Mouse (Mus musculus) limb, embryonic 15.5 days (tissue): ENCODE data around the gene Rbm8a. TPM values are rescaled to one million over a fixed set of nuclear protein-coding genes. Genes with fewer than 3 reads are reported as not detected.

ENCODE experiments used
- ATAC-seq: fragments of 200-750 bp; cut with Nextera tagmentation; 2 replicates; pipeline ENCODE4 v1.8.0; 2017; ENCODE audit warnings: low read depth, moderate TSS enrichment; ENCODE audit not compliant: insufficient number of reproducible peaks, low FRiP score, low TSS enrichment
- H3K27ac ChIP-seq: fragments of 300-500 bp; sonication (generic); 2 replicates; pipeline ENCODE4 v1.5.1; 2015; ENCODE audit warnings: moderate library complexity, mild to moderate bottlenecking, inconsistent platforms
- H3K27me3 ChIP-seq: fragments of 300-500 bp; sonication (generic); 2 replicates; pipeline ENCODE4 v1.6.1; 2015; ENCODE audit warnings: inconsistent platforms
- H3K36me3 ChIP-seq: fragments of 300-500 bp; sonication (generic); 2 replicates; pipeline ENCODE4 v1.6.1; 2015; ENCODE audit warnings: inconsistent platforms
- H3K4me1 ChIP-seq: fragments of 300-500 bp; sonication (generic); 2 replicates; pipeline ENCODE4 v1.6.1; 2015; ENCODE audit warnings: inconsistent platforms
- H3K4me2 ChIP-seq: fragments of 300-500 bp; sonication (generic); 2 replicates; pipeline ENCODE4 v1.6.1; 2015; ENCODE audit warnings: mild to moderate bottlenecking, inconsistent platforms
- H3K4me3 ChIP-seq: fragments of 300-500 bp; sonication (generic); 2 replicates; pipeline ENCODE4 v1.5.1; 2015; ENCODE audit warnings: mild to moderate bottlenecking, inconsistent platforms
- H3K9ac ChIP-seq: fragments of 300-500 bp; sonication (generic); 2 replicates; pipeline ENCODE4 v1.6.1; 2015; ENCODE audit warnings: inconsistent platforms
- H3K9me3 ChIP-seq: fragments of 300-500 bp; sonication (generic); 2 replicates; pipeline ENCODE4 v1.6.1; 2016; ENCODE audit warnings: inconsistent platforms
- WGBS: fragments of 180-500 bp; shearing (Covaris S2); methylation state at CpG from one replicate; pipeline ENCODE4 v1.1.7; 2015; 5-methylcytosine and 5-hydroxymethylcytosine counted together
- polyA plus RNA-seq: library from polyadenylated mRNA; unstranded; fragments of >200 nt; fragmentation: Nextera tagmentation; extraction: Ambion mirVana; gene quantifications from 2 replicates; pipeline ENCODE4 v1.2.1, GENCODE M21; 2015

The Rbm8a gene
- 102 and 120 TPM in 2 replicates for polyA plus RNA-seq

GRCm38 (mm10) chr3:96629729-96630600, at the start of gene Rbm8a:
Gene Rbm8a (plus strand): TSS chr3:96629933.
- peaks cover 35% of the 10 kb centered on the region for H3K36me3 ChIP-seq
- ATAC-seq: peak; percentile 93
- H3K4me1 ChIP-seq: peaks cover 20% of the 10 kb centered on the region
- H3K9me3 ChIP-seq: no peaks in the 10 kb centered on the region
- H3K27me3 ChIP-seq: no peaks in the 10 kb centered on the region
- peak within 1 kb of the TSS; percentile 81 for H3K27ac ChIP-seq
- H3K4me3 ChIP-seq: peak within 1 kb of the TSS; percentile 57
- H3K9ac ChIP-seq: peak within 1 kb of the TSS; percentile 65
- under 1% methylated on average over 48 of the region's 48 CpGs for WGBS
- peak within 1 kb of the TSS; percentile 69 for H3K4me2 ChIP-seq

- Histone ChIP-seq H3K9ac (no peak overlapping the region), H3K4me1 (peaks cover 26% of the 10 kb centered on the region), H3K36me3 (0 out of 2 replicates have a peak, but pooled peaks cover 6% of the 10 kb centered on the region), H3K4me2 (no peak overlapping the region), H3K27ac (no peak overlapping the region), H3K27me3 (no peaks in the 10 kb centered on the region), H3K9me3 (no peaks in the 10 kb centered on the region), H3K4me3 (no peak overlapping the region)
- WGBS: 56% methylated on average over 6 of the region's 6 CpGs
- ATAC-seq: no peak
Measured at GRCm38 (mm10) chr3:96581141-96581540, 48.6 kb upstream of the Rbm8a start.

GRCm38 (mm10) chr3:96581771-96582515, 47.8 kb upstream of the Rbm8a start:
- WGBS: 84% methylated on average over 16 of the region's 16 CpGs
- no peaks in the 10 kb centered on the region for H3K9me3 ChIP-seq
- no peak for ATAC-seq
- H3K9ac ChIP-seq: no peak overlapping the region
- H3K4me2 ChIP-seq: no peak overlapping the region
- peaks cover 18% of the 10 kb centered on the region for H3K4me1 ChIP-seq
- no peaks in the 10 kb centered on the region for H3K27me3 ChIP-seq
- no peak overlapping the region for H3K4me3 ChIP-seq
- 0 out of 2 replicates have a peak, but pooled peaks cover 6% of the 10 kb centered on the region for H3K36me3 ChIP-seq
- no peak overlapping the region for H3K27ac ChIP-seq

GRCm38 (mm10) chr3:96583386-96583785, 46.3 kb upstream of the Rbm8a start:
- Histone ChIP-seq H3K4me1 (peaks cover 9% of the 10 kb centered on the region), H3K9ac (no peak overlapping the region), H3K4me2 (no peak overlapping the region), H3K9me3 (no peaks in the 10 kb centered on the region), H3K27ac (no peak overlapping the region), H3K4me3 (no peak overlapping the region), H3K36me3 (0 out of 2 replicates have a peak, but pooled peaks cover 4% of the 10 kb centered on the region), H3K27me3 (no peaks in the 10 kb centered on the region)
- WGBS: 91% methylated on average over 5 of the region's 5 CpGs
- ATAC-seq: no peak

- H3K9me3 ChIP-seq: no peaks in the 10 kb centered on the region
- H3K9ac ChIP-seq: no peak overlapping the region
- no peak overlapping the region for H3K4me3 ChIP-seq
- no peak overlapping the region for H3K4me2 ChIP-seq
- H3K4me1 ChIP-seq: peaks cover 6% of the 10 kb centered on the region
- no peaks in the 10 kb centered on the region for H3K27me3 ChIP-seq
- no peak overlapping the region for H3K27ac ChIP-seq
- WGBS: 77% methylated on average over 4 of the region's 4 CpGs
- H3K36me3 ChIP-seq: no peaks in the 10 kb centered on the region
- ATAC-seq: no peak
Measured at GRCm38 (mm10) chr3:96590657-96591056, 39.1 kb upstream of the Rbm8a start.

GRCm38 (mm10) chr3:96593374-96593773, 36.4 kb upstream of the Rbm8a start:
- WGBS: under 1% methylated on average over 10 of the region's 10 CpGs
- H3K4me1 ChIP-seq: peaks cover 34% of the 10 kb centered on the region
- no peaks in the 10 kb centered on the region for H3K9me3 ChIP-seq
- H3K27me3 ChIP-seq: peaks cover 5% of the 10 kb centered on the region; the same call in 1 of the 2 replicates
- peak overlapping the region; percentile 89; the same call in 1 of the 2 replicates for H3K27ac ChIP-seq
- H3K4me2 ChIP-seq: peak overlapping the region; percentile 75
- no peak for ATAC-seq
- peak overlapping the region; percentile 75 for H3K4me3 ChIP-seq
- peak overlapping the region; percentile 58 for H3K9ac ChIP-seq
- no peaks in the 10 kb centered on the region for H3K36me3 ChIP-seq

- H3K27ac ChIP-seq: peak within 1 kb of the TSS; percentile 89
- H3K4me1 ChIP-seq: peaks cover 39% of the 10 kb centered on the region
- peak within 1 kb of the TSS; percentile 58 for H3K9ac ChIP-seq
- WGBS: under 1% methylated on average over 38 of the region's 38 CpGs
- H3K36me3 ChIP-seq: no peaks in the 10 kb centered on the region
- peak within 1 kb of the TSS; percentile 75 for H3K4me3 ChIP-seq
- ATAC-seq: peak; percentile 87
- H3K9me3 ChIP-seq: no peaks in the 10 kb centered on the region
- peak within 1 kb of the TSS; percentile 75 for H3K4me2 ChIP-seq
- peaks cover 5% of the 10 kb centered on the region; the same call in 1 of the 2 replicates for H3K27me3 ChIP-seq
Measured at GRCm38 (mm10) chr3:96593790-96594560, 35.8 kb upstream of the Rbm8a start, which contains the start of gene Polr3gl. Gene Polr3gl (minus strand): TSS chr3:96594181.

- Histone ChIP-seq H3K4me2 (no peak overlapping the region), H3K4me3 (no peak overlapping the region), H3K27me3 (peaks cover 9% of the 10 kb centered on the region; the same call in 1 of the 2 replicates), H3K9ac (no peak overlapping the region), H3K36me3 (no peaks in the 10 kb centered on the region), H3K9me3 (no peaks in the 10 kb centered on the region), H3K4me1 (peaks cover 44% of the 10 kb centered on the region), H3K27ac (no peak overlapping the region)
- no peak for ATAC-seq
- 74% methylated on average over 5 of the region's 5 CpGs for WGBS
Measured at GRCm38 (mm10) chr3:96594851-96595250, 34.9 kb upstream of the Rbm8a start.

- peaks cover 9% of the 10 kb centered on the region; the same call in 1 of the 2 replicates for H3K27me3 ChIP-seq
- H3K9me3 ChIP-seq: no peaks in the 10 kb centered on the region
- H3K4me1 ChIP-seq: peaks cover 46% of the 10 kb centered on the region
- no peak overlapping the region for H3K9ac ChIP-seq
- peak overlapping the region; percentile 95 for H3K4me2 ChIP-seq
- no peak for ATAC-seq
- no peaks in the 10 kb centered on the region for H3K36me3 ChIP-seq
- peak overlapping the region; percentile 55 for H3K4me3 ChIP-seq
- no peak overlapping the region for H3K27ac ChIP-seq
- 23% methylated on average over 6 of the region's 6 CpGs for WGBS
Measured at GRCm38 (mm10) chr3:96595661-96596060, 34.1 kb upstream of the Rbm8a start.

- peak within 1 kb of the TSS; percentile 95 for H3K4me2 ChIP-seq
- ATAC-seq: no peak
- peak within 1 kb of the TSS; percentile 60 for H3K9ac ChIP-seq
- peaks cover 9% of the 10 kb centered on the region; the same call in 1 of the 2 replicates for H3K27me3 ChIP-seq
- peaks cover 46% of the 10 kb centered on the region for H3K4me1 ChIP-seq
- H3K4me3 ChIP-seq: peak within 1 kb of the TSS; percentile 55
- H3K36me3 ChIP-seq: no peaks in the 10 kb centered on the region
- H3K27ac ChIP-seq: peak within 1 kb of the TSS; percentile 74
- no peaks in the 10 kb centered on the region for H3K9me3 ChIP-seq
- whole genome bisulfite sequencing: 1% methylated on average over 19 of the region's 23 CpGs
Measured at GRCm38 (mm10) chr3:96596228-96596707, 33.5 kb upstream of the Rbm8a start, which contains the start of gene Ankrd34a. Gene Ankrd34a (plus strand): TSS chr3:96596636.

GRCm38 (mm10) chr3:96596855-96597254, 32.9 kb upstream of the Rbm8a start:
- Histone ChIP-seq H3K9ac (peak overlapping the region; percentile 60), H3K36me3 (no peaks in the 10 kb centered on the region), H3K27me3 (peaks cover 9% of the 10 kb centered on the region; the same call in 1 of the 2 replicates), H3K4me2 (peak overlapping the region; percentile 95), H3K27ac (peak overlapping the region; percentile 74; the same call in 1 of the 2 replicates), H3K4me3 (peak overlapping the region; percentile 55), H3K9me3 (no peaks in the 10 kb centered on the region), H3K4me1 (peaks cover 46% of the 10 kb centered on the region)
- ATAC-seq: no peak
- under 1% methylated on average over 10 of the region's 12 CpGs for WGBS
